Mouse (Mus musculus) heart, postnatal 14 days (tissue): ENCODE measurements around the gene Thap4. TPM values are rescaled to one million over a fixed set of nuclear protein-coding genes. Genes with fewer than 3 reads are reported as not detected.
"Not testable (repeated sequence)": the region's sequence is repeated elsewhere in the genome, so short reads cannot be mapped to it uniquely, and the experiment has no call there.

Experiments used
- DNase-seq, 2 experiments: peaks; one replicate each; pipeline ENCODE4 v3.0.0; 2021 to 2022
- intact Hi-C: fragments of 180-260 bp; cut with DNase I; formaldehyde crosslinking; loops from one replicate; pipeline ENCODE4 v1.15.1; 2025
- total RNA-seq, 2 experiments: library from RNA; stranded (reverse); gene quantifications; 2 replicates each; pipeline ENCODE4 v1.2.3; 2021

Thap4 gene
- total RNA-seq, 2 experiments from 2014 or later: 60.5 to 73.5 TPM

- intact Hi-C loops: no loop called here
These were observed 59.7 kb downstream of the Thap4 start for GRCm38 (mm10) chr1:93694966-93695365.

DNA sequence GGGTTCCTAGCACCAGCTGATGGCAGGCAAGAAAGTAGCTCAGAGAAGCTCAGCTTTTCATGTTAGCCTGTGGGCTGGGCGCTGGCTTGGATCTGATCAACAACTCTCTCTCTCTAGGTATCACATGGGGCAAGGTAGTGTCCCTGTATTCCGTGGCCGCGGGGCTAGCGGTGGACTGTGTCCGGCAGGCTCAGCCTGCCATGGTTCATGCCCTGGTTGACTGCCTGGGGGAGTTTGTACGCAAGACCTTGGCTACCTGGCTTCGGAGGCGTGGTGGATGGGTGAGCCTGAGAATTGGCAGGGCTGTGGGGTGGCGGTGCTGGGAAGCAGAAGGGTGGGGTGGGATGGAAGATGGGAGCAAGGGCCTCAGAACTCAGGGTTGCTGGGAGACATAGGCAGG is 60.7 kb downstream of the Thap4 start:
- intact Hi-C loops: no loop called here
- no peak for DNase-seq

More at GRCm38 (mm10) chr1:93694966-93695365, 59.7 kb downstream of the Thap4 start:
- DNase-seq: peak; percentile 79 to 82

DNA sequence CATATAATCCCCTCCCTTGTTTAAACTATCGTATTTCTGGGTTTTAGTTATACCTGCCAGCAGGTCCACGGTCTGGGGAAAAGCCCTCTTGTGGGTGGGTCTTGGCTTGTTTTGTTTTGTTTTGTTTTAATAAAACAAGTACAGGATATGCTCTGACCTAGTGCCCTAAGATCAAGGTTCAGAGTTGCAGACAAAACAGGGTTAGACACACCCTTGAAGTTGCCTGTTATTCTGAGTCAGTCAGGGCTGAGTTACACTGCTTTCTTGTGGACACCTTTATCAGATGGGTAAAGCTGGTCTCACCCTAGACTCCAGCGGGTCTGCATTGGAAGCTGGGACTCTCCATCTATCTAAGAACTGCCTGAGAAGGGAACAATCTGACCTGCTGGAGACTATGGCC is 61.2 kb downstream of the Thap4 start:
- DNase-seq: no peak
- intact Hi-C loops: no loop called here

DNA sequence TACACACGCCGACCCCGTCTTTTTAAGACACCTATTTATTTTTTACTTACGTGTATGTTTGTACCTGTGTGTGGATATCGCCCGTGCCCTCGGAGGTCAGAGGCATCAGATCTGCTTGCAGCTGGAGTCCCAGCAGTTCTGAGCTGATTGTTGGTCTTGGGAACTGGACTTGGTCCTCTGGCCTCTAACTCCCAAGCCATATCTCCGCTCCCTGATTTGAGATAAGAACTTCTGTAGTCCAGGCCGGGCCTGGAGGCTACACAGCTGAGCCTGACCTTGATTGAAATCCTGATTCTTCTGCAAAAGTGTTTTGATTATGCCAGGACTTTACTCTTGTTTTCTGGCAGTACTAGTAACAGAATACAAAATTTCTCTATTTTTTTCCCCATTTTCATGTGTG is 61.9 kb downstream of the Thap4 start:
- DNase-seq: no peak
- intact Hi-C loops: no loop called here

DNA sequence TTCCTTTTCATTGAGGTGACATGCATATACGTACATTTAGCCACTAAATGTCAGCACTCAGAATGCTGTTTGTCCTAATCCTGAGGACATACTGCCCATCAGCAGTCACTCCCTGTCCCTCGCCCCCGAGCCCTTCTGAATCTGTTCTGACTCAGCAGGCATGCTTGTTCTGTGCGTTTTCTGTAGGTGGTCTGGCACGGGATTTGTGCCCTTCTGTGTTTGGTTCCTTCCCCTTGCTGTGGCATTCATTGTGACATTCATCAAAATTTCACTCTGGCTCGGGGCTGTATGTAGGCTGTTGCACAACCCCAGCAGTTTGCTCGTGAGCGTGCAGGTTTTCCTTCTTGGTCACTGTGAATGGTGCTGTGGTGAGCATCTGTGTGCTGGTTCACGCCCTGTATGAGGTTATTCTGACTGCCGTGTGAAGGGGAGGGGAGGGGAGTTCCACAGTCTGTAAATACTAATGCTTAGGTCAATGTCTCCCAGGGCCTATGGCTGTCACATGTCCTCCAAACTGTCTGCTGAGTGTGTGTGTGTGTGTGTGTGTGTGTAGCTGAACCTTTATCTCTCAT is 62.8 kb downstream of the Thap4 start:
- no peak for DNase-seq
- intact Hi-C loops: no loop called here

GRCm38 (mm10) chr1:93691106-93691505 is 63.6 kb downstream of the Thap4 start:
- intact Hi-C loops: no loop called here
- no peak for DNase-seq

GRCm38 (mm10) chr1:93689901-93690496 is 64.7 kb downstream of the Thap4 start:
- intact Hi-C loops: loop anchor here (5.0 kb wide), 1 partner anchor 53 kb away; no protein-coding TSS in a partner anchor
- no peak for DNase-seq

DNA sequence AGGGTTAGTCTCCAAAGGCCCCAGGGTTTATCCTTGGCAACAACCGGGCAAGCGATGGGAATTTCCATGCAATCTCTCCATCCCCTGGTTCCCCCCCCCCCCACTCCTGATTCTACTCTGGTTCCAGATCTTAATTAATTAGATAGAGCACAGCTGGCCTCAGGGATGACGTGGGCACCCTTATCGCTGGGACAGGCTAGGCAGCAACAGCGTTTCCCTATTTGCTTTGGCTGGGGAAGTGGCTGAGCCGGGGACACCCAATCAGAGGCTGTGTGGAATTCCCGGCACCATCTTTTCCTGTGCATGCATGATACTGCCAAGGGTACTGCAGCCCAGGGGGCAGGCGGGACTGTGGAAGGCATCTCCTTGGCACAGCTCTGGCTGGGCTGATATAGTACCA is 66.5 kb downstream of the Thap4 start:
- intact Hi-C loops: loop anchor here (5.0 kb wide), 1 partner anchor 51 kb away; no protein-coding TSS in a partner anchor
- peak; percentile 15 to 46 for DNase-seq

DNA sequence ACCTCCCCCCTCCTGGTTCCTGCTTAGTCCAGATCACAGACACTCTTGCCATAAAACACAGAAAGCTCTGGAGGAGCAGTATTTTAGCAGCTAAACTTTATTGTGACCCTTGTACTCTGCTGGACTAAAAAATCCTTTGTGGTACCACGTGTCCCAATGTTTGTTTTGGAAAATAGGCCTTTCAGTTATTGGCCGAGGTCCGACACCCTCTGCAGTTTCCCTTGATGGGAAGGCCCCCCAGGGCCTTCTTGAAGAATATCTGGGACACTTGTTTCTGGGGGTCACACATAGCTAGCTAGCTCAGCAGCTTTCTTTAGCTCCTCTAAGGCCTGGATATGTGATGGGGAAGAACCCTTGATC is 67.7 kb downstream of the Thap4 start:
- DNase-seq: no peak
- intact Hi-C loops: loop anchor here (5.0 kb wide), 1 partner anchor 50 kb away; no protein-coding TSS in a partner anchor

- DNase-seq: peak; percentile 47 to 62
- intact Hi-C loops: loop anchor here (5.0 kb wide), 1 partner anchor 49 kb away; no protein-coding TSS in a partner anchor
These were observed 68.3 kb downstream of the Thap4 start for GRCm38 (mm10) chr1:93686245-93686960.

- intact Hi-C loops: loop anchor here (5.0 kb wide), 1 partner anchor 48 kb away; no protein-coding TSS in a partner anchor
- DNase-seq: peak; percentile 85 to 86
These were observed 69.0 kb downstream of the Thap4 start, which contains the start of gene Bok for GRCm38 (mm10) chr1:93685401-93686244. Gene Bok (plus strand): TSS chr1:93685660.

- DNase-seq: peak; percentile 29 to 30
- intact Hi-C loops: no loop called here
These were observed 74.6 kb downstream of the Thap4 start for GRCm38 (mm10) chr1:93679889-93680568.

DNA sequence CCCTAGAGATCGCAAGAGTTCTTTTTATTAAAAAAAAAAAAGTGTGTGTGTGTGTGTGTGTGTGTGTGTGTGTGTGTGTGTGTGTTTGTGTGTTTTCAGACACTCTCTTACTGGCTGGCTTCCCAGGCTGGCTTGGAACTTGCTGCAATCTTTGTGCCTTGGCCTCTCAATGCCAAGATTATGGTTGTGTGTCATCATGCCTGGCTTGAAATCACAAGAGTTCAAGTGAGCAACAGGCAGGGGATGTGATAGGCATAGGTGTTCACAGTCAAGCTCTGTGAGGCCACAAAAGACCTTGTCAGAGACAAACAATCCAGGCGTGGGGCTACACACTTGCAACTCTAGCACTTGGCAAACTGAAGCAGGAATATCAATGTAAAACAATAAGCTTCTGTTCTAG is 76.3 kb downstream of the Thap4 start:
- intact Hi-C loops: no loop called here
- peak; percentile 52 to 68 for DNase-seq

DNA sequence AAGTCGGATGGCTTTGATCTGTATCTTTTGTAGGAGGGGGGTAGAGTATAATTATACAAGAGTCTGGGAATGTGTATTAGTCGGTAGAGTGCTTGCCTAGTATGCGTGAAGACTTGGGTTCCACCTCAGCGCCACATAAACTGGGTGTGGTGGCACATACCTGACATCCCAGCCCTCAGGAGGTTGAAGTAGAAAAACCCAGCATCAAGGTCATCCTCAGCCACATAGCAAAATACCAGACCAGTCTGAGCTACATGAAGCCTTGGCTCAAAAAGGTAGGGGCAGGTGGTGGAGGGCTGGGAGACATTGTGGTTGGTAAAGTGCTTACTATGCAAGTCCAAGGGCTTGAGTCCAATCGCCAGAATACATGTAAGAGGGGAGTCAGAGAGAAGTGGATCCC is 82.0 kb downstream of the Thap4 start:
- no peak for DNase-seq
- intact Hi-C loops: no loop called here

GRCm38 (mm10) chr1:93669941-93670340 is 84.7 kb downstream of the Thap4 start:
- no peak for DNase-seq
- intact Hi-C loops: loop anchor here (5.0 kb wide), 1 partner anchor 132 kb away; the partner anchor contains the start of genes Dtymk and Ing5

DNA sequence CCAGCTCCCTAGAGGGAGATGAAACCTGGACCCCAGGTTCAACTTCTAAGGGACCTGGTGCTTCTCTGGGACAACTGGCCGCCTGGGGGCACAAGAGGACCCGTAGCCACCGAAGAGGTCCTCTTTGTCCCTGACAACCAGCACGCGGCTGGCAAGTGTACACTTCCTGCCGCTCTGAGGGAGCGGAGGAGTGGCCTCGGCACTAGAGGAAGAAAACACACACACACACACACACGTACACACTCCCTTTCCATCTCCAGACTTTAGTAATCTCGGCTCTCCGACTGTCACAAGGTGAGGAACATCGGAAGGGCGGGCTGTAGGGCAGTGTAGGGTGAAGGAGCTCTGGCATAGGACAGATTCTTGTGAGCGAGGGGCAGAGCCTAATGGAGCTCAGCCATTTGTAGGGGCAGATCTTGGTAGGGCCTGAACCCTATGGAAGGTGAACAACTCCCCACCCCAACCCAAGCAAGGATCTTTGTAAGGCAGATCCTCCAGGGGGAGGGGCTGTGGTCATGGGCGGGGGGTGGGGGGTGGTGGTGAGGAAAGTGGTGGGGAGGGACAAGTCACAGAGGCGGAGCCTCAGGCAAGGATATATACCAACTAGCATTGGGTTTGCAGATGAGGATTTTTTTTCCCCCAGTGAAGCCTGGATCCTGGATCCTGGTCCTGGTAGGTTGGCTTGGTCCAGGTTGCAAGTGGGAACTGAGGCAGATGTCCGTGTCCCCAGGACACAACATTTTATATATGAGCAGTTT is 85.7 kb downstream of the Thap4 start:
- intact Hi-C loops: loop anchor here (1.0 to 5.0 kb wide), 2 partner anchors 57 to 133 kb away; partner anchors contain the start of genes Dtymk and Ing5
- peak; percentile 82 to 87 for DNase-seq

DNA sequence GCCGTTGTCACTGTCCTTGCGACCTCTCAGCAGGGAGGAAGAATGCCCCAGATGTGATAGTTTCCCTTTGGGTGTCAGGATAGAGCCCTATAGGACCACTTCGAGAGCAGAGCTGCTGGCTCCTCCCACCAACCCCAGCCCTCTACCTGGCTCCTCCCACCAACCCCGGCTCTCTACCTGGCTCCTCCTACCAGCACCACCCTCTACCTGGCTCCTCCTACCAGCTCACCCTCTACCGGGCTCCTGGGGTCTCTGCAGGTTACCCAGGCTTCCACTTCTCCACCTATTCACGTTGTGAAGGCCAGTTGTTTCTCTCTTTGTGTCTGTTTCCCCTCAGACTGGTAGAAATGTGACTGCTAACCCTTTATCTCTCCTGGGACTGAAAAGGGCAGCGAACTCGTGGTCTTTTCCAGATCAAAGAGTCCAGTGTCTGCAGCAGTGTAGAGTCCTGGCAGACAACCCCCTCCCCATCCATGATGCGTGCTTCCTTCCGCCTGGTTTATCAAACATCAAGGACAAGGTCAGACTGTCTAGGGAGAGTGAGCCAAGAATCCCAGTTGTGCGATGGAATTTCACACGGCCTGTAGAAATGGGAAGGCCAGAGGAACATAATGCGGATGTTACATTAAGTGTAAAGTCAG is 86.8 kb downstream of the Thap4 start:
- intact Hi-C loops: loop anchor here (1.0 to 5.0 kb wide), 2 partner anchors 58 to 134 kb away; partner anchors contain the start of genes Dtymk and Ing5
- no peak for DNase-seq

DNA sequence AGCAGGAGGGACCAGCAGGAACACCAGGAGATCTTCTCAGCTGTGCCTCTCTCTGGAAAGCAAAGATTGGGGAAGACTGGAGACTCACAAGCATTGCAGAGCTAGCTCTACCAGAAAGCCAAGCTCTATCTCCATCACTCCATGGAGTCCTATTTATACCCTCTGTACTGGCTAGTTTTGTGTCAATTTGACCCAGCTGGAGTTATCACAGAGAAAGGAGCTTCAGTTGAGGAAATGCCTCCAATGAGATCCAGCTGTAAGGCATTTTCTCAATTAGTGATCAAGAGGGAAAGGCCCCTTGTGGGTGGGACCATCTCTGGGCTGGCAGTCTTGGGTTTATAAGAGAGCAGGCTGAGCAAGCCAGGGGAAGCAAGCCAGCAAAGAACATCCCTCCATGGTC is 96.1 kb downstream of the Thap4 start, which contains the start of gene Stk25:
Gene Stk25 (minus strand): TSS at position 101 of the 400 bp plus-strand sequence.
- DNase-seq, intact Hi-C loops: not testable (repeated sequence)

DNA sequence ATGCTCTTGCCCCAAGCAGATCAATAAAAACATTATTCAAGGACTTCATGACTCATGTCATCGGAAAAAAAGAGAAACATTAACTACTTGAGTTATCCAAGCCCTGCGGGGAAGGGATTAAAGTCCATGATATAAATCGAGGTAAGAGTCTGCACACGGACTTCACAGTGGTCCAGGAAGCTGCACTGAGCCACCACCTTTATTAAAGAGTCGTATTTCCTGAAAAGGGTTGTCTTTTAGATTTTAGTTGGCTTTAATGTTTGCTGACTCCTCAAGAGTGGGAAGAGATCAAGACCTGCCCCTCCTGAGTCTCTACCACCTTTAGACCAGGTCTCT is 97.7 kb downstream of the Thap4 start:
- no peak for DNase-seq
- intact Hi-C loops: no loop called here
